Mouse (Mus musculus): ENCODE results near the gene Ap3b1. TPM values are rescaled to one million over a fixed set of nuclear protein-coding genes. Genes with fewer than 3 reads are reported as not detected.

The Ap3b1 gene
- polyA plus RNA-seq (2015; fragmentation: Illumina TruSeq; extraction: RNeasy Lipid Tissue Mini Kit (QIAGEN cat#74804); ENCODE audit: low read depth, low replicate concordance) = 32.1 TPM

DNA sequence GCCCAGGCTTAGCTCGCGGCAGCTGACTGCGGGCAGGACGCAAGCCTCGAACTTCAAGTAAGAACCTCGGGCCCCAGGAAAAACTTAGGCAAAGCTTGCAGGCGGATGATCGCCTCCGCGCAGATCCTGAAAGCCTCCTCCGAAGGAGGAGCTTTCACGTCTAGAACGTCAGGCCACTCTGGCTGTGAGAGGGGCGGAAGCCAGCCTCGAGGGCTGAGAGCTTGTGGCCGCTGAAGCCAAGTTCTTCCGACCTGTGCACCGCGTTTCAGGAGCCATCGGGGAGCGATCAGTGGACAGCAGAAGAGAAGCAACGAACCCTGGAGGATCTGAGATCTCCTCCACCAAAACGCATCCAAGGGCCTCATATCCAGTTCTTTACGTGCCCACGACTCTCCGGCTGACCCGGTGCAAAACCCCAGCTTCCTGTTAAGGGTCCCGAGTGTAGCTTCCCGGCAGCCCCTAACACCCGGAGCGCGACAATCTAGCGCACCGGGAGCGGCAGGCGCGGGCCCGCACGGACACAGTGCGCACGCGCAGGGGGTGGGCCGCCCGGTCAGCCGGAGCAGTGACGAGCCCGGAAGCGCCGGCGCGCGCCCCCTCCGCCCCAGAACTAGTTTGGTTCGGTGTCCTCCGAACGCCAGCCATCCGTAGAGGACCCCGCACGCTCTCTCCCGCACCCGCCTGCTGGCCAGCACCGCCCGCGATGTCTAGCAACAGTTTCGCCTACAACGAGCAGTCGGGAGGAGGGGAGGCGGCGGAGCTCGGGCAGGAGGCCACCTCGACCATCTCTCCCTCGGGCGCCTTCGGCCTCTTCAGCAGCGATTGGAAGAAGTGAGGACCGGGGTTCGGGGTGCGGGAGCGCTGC is at the start of gene Ap3b1:
Gene Ap3b1, plus strand, starts transcription at position 560 of the 865 bp plus-strand sequence.

Other genes with a start within 250 kb of the Ap3b1 start
- 149 TPM for gene Scamp1, start 73.1 kb upstream of the Ap3b1 start, polyA plus RNA-seq (2015; fragmentation: Illumina TruSeq; extraction: RNeasy Lipid Tissue Mini Kit (QIAGEN cat#74804); ENCODE audit: low read depth, low replicate concordance)

All from brain, adult 10 weeks (tissue).